Mouse (Mus musculus) megakaryocyte progenitor cell, adult 5-6 weeks (primary cell): ENCODE measurements around the gene Srp72. TPM values are rescaled to one million over a fixed set of nuclear protein-coding genes. Genes with fewer than 3 reads are reported as not detected.
A peak's percentile ranks its signal among the peaks of the same experiment; 100 is the strongest.

Experiments used
- ATAC-seq: replicated peaks from 2 replicates; pipeline ENCODE4 v1.8.0; 2016; ENCODE audit warnings: mild to moderate bottlenecking, moderate TSS enrichment, inconsistent platforms; ENCODE audit not compliant: poor library complexity
- total RNA-seq, 2 experiments: library from RNA; stranded (forward) in 1 of 2; stranded (reverse) in 1 of 2; fragments of 157-497, 149-512 nt in 1 of 2; fragments of 200-1000 nt in 1 of 2; gene quantifications; 2 replicates each; pipeline versions ENCODE4 v1.2.3 to v1.2.4; 2015 to 2017

Gene Srp72
- 143 and 160 TPM in 2 replicates for total RNA-seq (2015)
- total RNA-seq (2017) = 142 and 151 TPM in 2 replicates

- peak; percentile 96 for ATAC-seq
Observed at GRCm38 (mm10) chr5:76974554-76975285, at the start of gene Srp72. Gene Srp72, plus strand, starts transcription at chr5:76974683.

GRCm38 (mm10) chr5:76928124-76928832 lies 46.2 kb upstream of the Srp72 start:
- peak; percentile 72 for ATAC-seq

- peak; percentile 87 for ATAC-seq
Observed at GRCm38 (mm10) chr5:76929180-76929877, 45.2 kb upstream of the Srp72 start.

- ATAC-seq = no peak
Observed at GRCm38 (mm10) chr5:76939717-76940116, 34.8 kb upstream of the Srp72 start.

GRCm38 (mm10) chr5:76941975-76942374 lies 32.5 kb upstream of the Srp72 start:
- ATAC-seq = no peak

- ATAC-seq = no peak
Observed at GRCm38 (mm10) chr5:76942505-76942904, 32.0 kb upstream of the Srp72 start.

GRCm38 (mm10) chr5:76944965-76945677 lies 29.4 kb upstream of the Srp72 start:
- no peak for ATAC-seq

- ATAC-seq = no peak
Observed at GRCm38 (mm10) chr5:76945678-76946033, 28.8 kb upstream of the Srp72 start.

GRCm38 (mm10) chr5:76947142-76947541 lies 27.3 kb upstream of the Srp72 start:
- no peak for ATAC-seq

GRCm38 (mm10) chr5:76947758-76948157 lies 26.7 kb upstream of the Srp72 start:
- no peak for ATAC-seq

- no peak for ATAC-seq
Observed at GRCm38 (mm10) chr5:76950343-76951105, 24.0 kb upstream of the Srp72 start.

- peak; percentile 82 for ATAC-seq
Observed at GRCm38 (mm10) chr5:76951106-76952027, 23.1 kb upstream of the Srp72 start, which contains the start of the genes Paics and Ppat. Gene Paics, plus strand, starts transcription at chr5:76951307. Gene Ppat, minus strand, starts transcription at chr5:76951578.

GRCm38 (mm10) chr5:76952112-76953040 lies 22.1 kb upstream of the Srp72 start:
- ATAC-seq = no peak

- ATAC-seq = no peak
Observed at GRCm38 (mm10) chr5:76953794-76954193, 20.7 kb upstream of the Srp72 start.

- no peak for ATAC-seq
Observed at GRCm38 (mm10) chr5:76954271-76954900, 20.1 kb upstream of the Srp72 start.

- no peak for ATAC-seq
Observed at GRCm38 (mm10) chr5:76955474-76955873, 19.0 kb upstream of the Srp72 start.

GRCm38 (mm10) chr5:76957954-76958353 lies 16.5 kb upstream of the Srp72 start:
- peak; percentile 77 for ATAC-seq

GRCm38 (mm10) chr5:76959587-76959986 lies 14.9 kb upstream of the Srp72 start:
- no peak for ATAC-seq
